Mouse (Mus musculus): ENCODE data around the gene Nod2. TPM values are rescaled to one million over a fixed set of nuclear protein-coding genes. Genes with fewer than 3 reads are reported as not detected.
A peak's percentile ranks its signal among the peaks of the same experiment; 100 is the strongest.

The Nod2 gene
- polyA plus RNA-seq, 2 experiments: 0.18 to 0.59 TPM

- no peak overlapping the region for H3K9ac ChIP-seq (ENCODE audit: low read depth, low read length, severe bottlenecking)
- H3K9me3 ChIP-seq (ENCODE audit: control insufficient read depth, low read length): no peaks in the 10 kb centered on the region
- TF ChIP-seq POLR2A (IDR thresholded peaks at IDR 0.05; ENCODE audit: borderline replicate concordance, extremely low read depth, insufficient read depth, insufficient read length): no peak
- H3K4me2 ChIP-seq (replicated peaks; ENCODE audit: low read depth, low read length, severe bottlenecking): no peak overlapping the region
- no peaks in the 10 kb centered on the region for H3K27me3 ChIP-seq (ENCODE audit: control insufficient read depth, insufficient read depth, low read length)
- ATAC-seq (ENCODE audit: low FRiP score, low read depth) (no peak), DNase-seq (ENCODE audit: low spot score) (no peak)
- peaks cover 5% of the 10 kb centered on the region for H3K4me1 ChIP-seq (ENCODE audit: control insufficient read depth, insufficient read depth, low read length)
- no peak overlapping the region for H3K27ac ChIP-seq (replicated peaks; ENCODE audit: low read depth, low read length)
- H3K36me3 ChIP-seq (ENCODE audit: control insufficient read depth, insufficient read depth, low read length): no peaks in the 10 kb centered on the region
- no peak overlapping the region for H3K4me3 ChIP-seq (replicated peaks; ENCODE audit: low read length)
- 46% methylated on average over 4 of the region's 4 CpGs for WGBS
Observed at GRCm38 (mm10) chr8:88693376-88693775, 46.3 kb downstream of the Nod2 start.

DNA sequence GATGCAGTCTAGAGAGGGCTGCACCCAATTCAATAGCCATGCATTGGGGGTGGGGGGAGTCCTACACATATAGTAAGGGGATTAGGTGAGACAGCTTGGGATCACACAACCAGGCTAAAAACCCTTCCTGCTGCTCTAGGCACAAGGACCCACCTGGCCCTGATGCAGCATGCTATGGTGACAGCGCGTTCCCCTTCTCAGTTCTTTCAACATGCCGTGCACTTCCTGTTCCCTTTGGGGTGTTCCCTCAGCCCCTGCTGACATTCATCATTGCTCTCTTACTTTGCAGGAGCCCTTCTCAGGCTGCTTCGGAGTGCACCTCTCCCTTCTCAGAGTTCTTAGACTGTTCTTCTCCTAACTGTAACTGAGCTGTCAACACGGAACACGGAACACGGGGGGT, 47.2 kb downstream of the Nod2 start:
- no peak overlapping the region for H3K9ac ChIP-seq (ENCODE audit: low read depth, low read length, severe bottlenecking)
- ATAC-seq (ENCODE audit: low FRiP score, low read depth) (no peak), DNase-seq (ENCODE audit: low spot score) (no peak)
- no peak for TF ChIP-seq POLR2A (IDR thresholded peaks at IDR 0.05; ENCODE audit: borderline replicate concordance, extremely low read depth, insufficient read depth, insufficient read length)
- H3K4me3 ChIP-seq (replicated peaks; ENCODE audit: low read length): no peak overlapping the region
- H3K4me1 ChIP-seq (ENCODE audit: control insufficient read depth, insufficient read depth, low read length): peaks cover 5% of the 10 kb centered on the region
- 75% methylated on average over 7 of the region's 7 CpGs for WGBS
- no peaks in the 10 kb centered on the region for H3K27me3 ChIP-seq (ENCODE audit: control insufficient read depth, insufficient read depth, low read length)
- H3K9me3 ChIP-seq (ENCODE audit: control insufficient read depth, low read length): no peaks in the 10 kb centered on the region
- no peak overlapping the region for H3K4me2 ChIP-seq (replicated peaks; ENCODE audit: low read depth, low read length, severe bottlenecking)
- H3K36me3 ChIP-seq (ENCODE audit: control insufficient read depth, insufficient read depth, low read length): no peaks in the 10 kb centered on the region
- no peak overlapping the region for H3K27ac ChIP-seq (replicated peaks; ENCODE audit: low read depth, low read length)

- H3K27ac ChIP-seq (replicated peaks; ENCODE audit: low read depth, low read length): no peak overlapping the region
- peak overlapping the region; percentile 76 for H3K4me3 ChIP-seq (replicated peaks; ENCODE audit: low read length)
- peaks cover 5% of the 10 kb centered on the region for H3K4me1 ChIP-seq (ENCODE audit: control insufficient read depth, insufficient read depth, low read length)
- 0 out of 2 replicates have a peak, but pooled peaks have one; percentile 1 for ATAC-seq (ENCODE audit: low FRiP score, low read depth)
- H3K9me3 ChIP-seq (ENCODE audit: control insufficient read depth, low read length): no peaks in the 10 kb centered on the region
- no peak for DNase-seq (ENCODE audit: low spot score)
- WGBS: 17% methylated on average over 7 of the region's 7 CpGs
- H3K36me3 ChIP-seq (ENCODE audit: control insufficient read depth, insufficient read depth, low read length): no peaks in the 10 kb centered on the region
- H3K27me3 ChIP-seq (ENCODE audit: control insufficient read depth, insufficient read depth, low read length): no peaks in the 10 kb centered on the region
- peak overlapping the region; percentile 67 for H3K4me2 ChIP-seq (replicated peaks; ENCODE audit: low read depth, low read length, severe bottlenecking)
- no peak for TF ChIP-seq POLR2A (IDR thresholded peaks at IDR 0.05; ENCODE audit: borderline replicate concordance, extremely low read depth, insufficient read depth, insufficient read length)
- no peak overlapping the region for H3K9ac ChIP-seq (ENCODE audit: low read depth, low read length, severe bottlenecking)
Observed at GRCm38 (mm10) chr8:88696228-88696627, 49.1 kb downstream of the Nod2 start.

GRCm38 (mm10) chr8:88696721-88697641, 49.9 kb downstream of the Nod2 start, which contains the start of gene Cyld:
Gene Cyld (plus strand): TSS chr8:88697028.
- Histone ChIP-seq H3K4me1 (ENCODE audit: control insufficient read depth, insufficient read depth, low read length) (peaks cover 5% of the 10 kb centered on the region), H3K9ac (ENCODE audit: low read depth, low read length, severe bottlenecking) (peak within 1 kb of the TSS; percentile 79), H3K4me3 (replicated peaks; ENCODE audit: low read length) (peak within 1 kb of the TSS; percentile 76), H3K27me3 (ENCODE audit: control insufficient read depth, insufficient read depth, low read length) (no peaks in the 10 kb centered on the region), H3K9me3 (ENCODE audit: control insufficient read depth, low read length) (no peaks in the 10 kb centered on the region), H3K4me2 (replicated peaks; ENCODE audit: low read depth, low read length, severe bottlenecking) (peak within 1 kb of the TSS; percentile 67), H3K27ac (replicated peaks; ENCODE audit: low read depth, low read length) (peak within 1 kb of the TSS; percentile 71), H3K36me3 (ENCODE audit: control insufficient read depth, insufficient read depth, low read length) (no peaks in the 10 kb centered on the region)
- DNase-seq (ENCODE audit: low spot score): peak; percentile 100
- ATAC-seq (ENCODE audit: low FRiP score, low read depth): peak; percentile 100
- TF ChIP-seq POLR2A (IDR thresholded peaks at IDR 0.05; ENCODE audit: borderline replicate concordance, extremely low read depth, insufficient read depth, insufficient read length): no peak
- under 1% methylated on average over 60 of the region's 80 CpGs for WGBS

- no peak for ATAC-seq (ENCODE audit: low FRiP score, low read depth)
- no peak for TF ChIP-seq POLR2A (IDR thresholded peaks at IDR 0.05; ENCODE audit: borderline replicate concordance, extremely low read depth, insufficient read depth, insufficient read length)
- Histone ChIP-seq H3K36me3 (ENCODE audit: control insufficient read depth, insufficient read depth, low read length) (no peaks in the 10 kb centered on the region), H3K27ac (replicated peaks; ENCODE audit: low read depth, low read length) (no peak overlapping the region), H3K4me3 (replicated peaks; ENCODE audit: low read length) (peak overlapping the region; percentile 76), H3K4me2 (replicated peaks; ENCODE audit: low read depth, low read length, severe bottlenecking) (peak overlapping the region; percentile 67), H3K27me3 (ENCODE audit: control insufficient read depth, insufficient read depth, low read length) (no peaks in the 10 kb centered on the region), H3K9ac (ENCODE audit: low read depth, low read length, severe bottlenecking) (peak overlapping the region; percentile 79), H3K9me3 (ENCODE audit: control insufficient read depth, low read length) (no peaks in the 10 kb centered on the region), H3K4me1 (ENCODE audit: control insufficient read depth, insufficient read depth, low read length) (peaks cover 5% of the 10 kb centered on the region)
- 25% methylated on average over 4 of the region's 4 CpGs for WGBS
- DNase-seq (ENCODE audit: low spot score): no peak
Observed at GRCm38 (mm10) chr8:88697642-88698031, 50.5 kb downstream of the Nod2 start.
